Mouse (Mus musculus) limb, embryonic 10.5 days (tissue): ENCODE results near the gene Pptc7. TPM values are rescaled to one million over a fixed set of nuclear protein-coding genes. Genes with fewer than 3 reads are reported as not detected.
"Not testable (repeated sequence)": the region's sequence is repeated elsewhere in the genome, so short reads cannot be mapped to it uniquely, and the experiment has no call there.

ENCODE experiments used
- DNase-seq: peaks from one replicate; pipeline ENCODE4 v3.0.0-alpha.2; 2017; ENCODE audit warnings: low spot score
- H3K27ac ChIP-seq: fragments of 300-500 bp; sonication (generic); 2 replicates; pipeline ENCODE4 v1.5.1; 2016; ENCODE audit warnings: mild to moderate bottlenecking
- H3K27me3 ChIP-seq: fragments of 300-500 bp; sonication (generic); 2 replicates; pipeline ENCODE4 v1.6.1; 2016; ENCODE audit warnings: low read depth, mild to moderate bottlenecking; ENCODE audit not compliant: poor library complexity, severe bottlenecking
- H3K36me3 ChIP-seq: fragments of 300-500 bp; sonication (generic); 2 replicates; pipeline ENCODE4 v1.6.1; 2016; ENCODE audit warnings: mild to moderate bottlenecking, moderate library complexity
- H3K4me1 ChIP-seq: fragments of 300-500 bp; sonication (generic); 2 replicates; pipeline ENCODE4 v1.6.1; 2016
- H3K4me3 ChIP-seq: fragments of 300-500 bp; sonication (generic); 2 replicates; pipeline ENCODE4 v1.5.1; 2016; ENCODE audit warnings: mild to moderate bottlenecking, moderate library complexity
- H3K9me3 ChIP-seq: fragments of 300-500 bp; sonication (generic); replicated peaks from 2 replicates; pipeline ENCODE4 v1.6.1; 2016; ENCODE audit warnings: mild to moderate bottlenecking
- WGBS: fragments of 180-500 bp; shearing (Covaris S2); methylation state at CpG from one replicate; pipeline ENCODE4 v1.1.7; 2016; 5-methylcytosine and 5-hydroxymethylcytosine counted together
- polyA plus RNA-seq: library from polyadenylated mRNA; unstranded; fragments of >200 nt; fragmentation: Nextera tagmentation; extraction: Ambion mirVana; gene quantifications from 2 replicates; pipeline ENCODE4 v1.2.1, GENCODE M21; 2016

Gene Pptc7
- polyA plus RNA-seq, 1 experiment from 2014 or later = 9.7 TPM

DNA sequence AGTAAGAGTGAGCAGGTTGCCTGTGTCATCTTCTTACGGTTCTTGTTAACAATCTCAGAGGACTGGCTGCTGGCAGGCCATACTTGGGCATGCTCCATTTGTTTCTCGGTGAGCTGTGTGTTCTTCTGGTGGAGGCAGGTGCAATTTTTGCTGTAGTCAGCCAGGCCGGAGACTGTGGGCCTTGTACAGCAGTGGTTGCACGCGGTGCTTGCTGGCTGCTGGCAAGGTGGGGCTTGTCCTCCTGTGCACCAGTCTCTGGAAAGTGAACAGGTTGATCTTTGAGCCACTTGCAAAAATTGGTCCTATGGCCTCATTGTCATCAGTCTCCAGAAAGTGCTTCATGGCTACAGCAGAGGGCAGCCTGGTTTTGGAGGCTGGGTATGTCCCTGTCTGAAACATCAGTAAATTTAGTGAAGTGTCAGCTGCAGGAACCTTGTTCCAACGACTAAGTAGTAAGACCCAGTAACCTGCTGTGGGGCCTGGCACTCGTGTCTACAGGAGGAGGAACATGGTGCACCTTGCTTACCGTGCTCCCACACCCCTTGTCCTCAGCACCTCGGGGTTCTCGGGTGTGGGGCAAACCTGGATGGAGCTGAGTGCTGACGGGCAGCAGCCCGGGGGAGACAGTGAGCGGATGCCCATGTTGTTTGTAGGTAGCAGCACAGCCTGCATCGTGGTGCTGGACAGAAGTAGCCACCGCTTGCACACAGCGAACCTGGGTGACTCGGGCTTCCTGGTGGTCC lies 28.9 kb downstream of the Pptc7 start:
- WGBS = 93% methylated on average over 17 of the region's 17 CpGs
- Histone ChIP-seq H3K9me3 (no peaks in the 10 kb centered on the region), H3K27me3 (no peaks in the 10 kb centered on the region), H3K27ac (no peak overlapping the region), H3K4me3 (no peak overlapping the region), H3K4me1 (no peaks in the 10 kb centered on the region), H3K36me3 (peaks cover 82% of the 10 kb centered on the region)
- DNase-seq = no peak

- Histone ChIP-seq H3K36me3 (peaks cover 87% of the 10 kb centered on the region), H3K4me3 (no peak overlapping the region)
Measured at GRCm38 (mm10) chr5:122314966-122315667, 31.0 kb downstream of the Pptc7 start.

GRCm38 (mm10) chr5:122317329-122318045 lies 33.3 kb downstream of the Pptc7 start:
- H3K36me3 ChIP-seq = peaks cover 89% of the 10 kb centered on the region
- no peak for DNase-seq
- H3K4me3 ChIP-seq = no peak overlapping the region
- H3K27me3 ChIP-seq = no peaks in the 10 kb centered on the region
- H3K27ac ChIP-seq = no peak overlapping the region
- no peaks in the 10 kb centered on the region for H3K9me3 ChIP-seq
- 87% methylated on average over 11 of the region's 11 CpGs for WGBS
- no peaks in the 10 kb centered on the region for H3K4me1 ChIP-seq

More at GRCm38 (mm10) chr5:122314966-122315667, 31.0 kb downstream of the Pptc7 start:
- DNase-seq = no peak
- Histone ChIP-seq H3K4me1 (no peaks in the 10 kb centered on the region), H3K27ac (no peak overlapping the region), H3K9me3 (no peaks in the 10 kb centered on the region), H3K27me3 (no peaks in the 10 kb centered on the region)
- WGBS = 77% methylated on average over 20 of the region's 20 CpGs

DNA sequence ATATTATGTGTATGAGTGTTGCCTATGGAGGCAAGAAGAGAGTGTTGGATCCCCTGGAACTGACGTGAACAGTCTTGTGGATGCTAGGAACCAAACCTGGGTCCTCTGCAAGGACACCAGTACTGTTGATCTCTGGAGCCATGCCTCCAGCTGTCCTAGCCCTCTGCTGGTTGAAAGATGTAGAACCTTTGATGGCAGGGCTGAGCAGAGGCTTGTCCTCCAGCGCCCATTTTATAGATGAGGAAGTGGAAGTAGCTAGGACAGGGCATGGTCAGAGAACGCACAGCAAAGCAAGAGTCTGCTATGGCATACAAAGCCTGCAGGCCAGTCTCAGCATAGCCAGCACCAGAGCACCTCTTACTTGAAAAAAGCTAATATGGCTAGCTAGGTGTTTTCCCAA lies 33.9 kb downstream of the Pptc7 start:
- no peaks in the 10 kb centered on the region for H3K9me3 ChIP-seq
- DNase-seq = no peak
- WGBS = 73% methylated on average over 3 of the region's 3 CpGs
- H3K4me1 ChIP-seq = no peaks in the 10 kb centered on the region
- H3K27me3 ChIP-seq = no peaks in the 10 kb centered on the region
- no peak overlapping the region for H3K4me3 ChIP-seq
- H3K36me3 ChIP-seq = peaks cover 85% of the 10 kb centered on the region
- H3K27ac ChIP-seq = no peak overlapping the region

DNA sequence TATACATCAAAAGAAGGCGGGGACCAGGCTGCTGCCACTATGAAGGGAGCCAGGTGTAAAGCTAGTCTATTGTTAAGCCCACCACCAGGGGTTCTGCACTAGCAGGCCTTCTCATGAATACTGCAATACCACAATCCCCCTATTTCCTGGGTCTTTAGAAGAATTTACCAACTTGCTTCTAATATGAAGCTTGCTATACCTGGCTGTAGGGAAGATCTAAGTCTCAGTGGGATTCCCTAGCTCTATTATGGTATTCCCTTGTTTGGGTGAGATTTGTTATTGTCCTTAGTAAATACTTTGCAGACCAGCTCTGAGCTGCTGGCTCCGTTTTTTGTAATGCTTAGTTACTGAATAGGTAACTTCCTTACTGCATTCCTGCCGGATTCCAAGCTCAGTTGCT lies 34.8 kb downstream of the Pptc7 start:
- WGBS = 85% methylated on average over 3 of the region's 3 CpGs
- H3K27ac ChIP-seq, H3K4me3 ChIP-seq, H3K9me3 ChIP-seq, DNase-seq, H3K4me1 ChIP-seq, H3K27me3 ChIP-seq: not testable (repeated sequence)
- H3K36me3 ChIP-seq = peaks cover 76% of the 10 kb centered on the region

DNA sequence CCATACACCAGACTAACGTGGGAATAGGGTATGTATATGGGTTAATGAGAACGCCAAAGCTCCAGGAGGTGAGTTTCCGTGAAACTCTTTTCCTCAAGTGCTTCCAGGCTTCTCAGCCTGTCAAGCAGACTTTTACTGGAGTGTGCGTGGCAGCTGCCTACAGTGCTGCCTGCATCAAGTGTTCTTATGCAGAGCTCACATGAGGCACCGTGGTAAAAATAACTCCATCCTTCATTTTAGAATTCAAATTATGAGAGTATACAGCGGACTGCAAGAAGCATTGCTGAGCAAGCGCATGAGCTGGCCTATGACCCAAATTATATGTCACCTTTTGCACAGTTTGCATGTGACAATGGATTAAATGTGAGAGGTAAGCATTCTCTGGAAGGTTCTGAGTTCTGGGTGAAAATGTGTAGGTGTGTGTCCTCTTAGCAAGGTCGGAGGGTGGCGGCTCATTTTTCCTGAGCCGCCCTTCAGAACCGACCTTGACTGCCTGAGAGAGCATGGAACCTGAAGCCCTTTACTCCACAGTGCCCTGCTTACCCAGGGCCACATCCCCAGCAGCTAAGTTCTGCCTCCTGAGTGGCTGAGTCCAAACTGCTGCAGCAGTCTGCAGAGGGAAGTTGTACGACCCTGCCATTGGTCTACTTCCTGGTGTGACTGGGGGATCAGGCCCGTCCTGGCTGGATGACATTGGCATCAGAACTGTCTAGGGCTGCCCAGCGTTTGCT lies 35.5 kb downstream of the Pptc7 start:
- Histone ChIP-seq H3K4me3 (no peak overlapping the region), H3K27ac (no peak overlapping the region), H3K9me3 (no peaks in the 10 kb centered on the region), H3K4me1 (no peaks in the 10 kb centered on the region), H3K36me3 (peaks cover 77% of the 10 kb centered on the region), H3K27me3 (no peaks in the 10 kb centered on the region)
- no peak for DNase-seq
- WGBS = 85% methylated on average over 14 of the region's 14 CpGs

GRCm38 (mm10) chr5:122320205-122320781 lies 36.1 kb downstream of the Pptc7 start:
- 68% methylated on average over 12 of the region's 12 CpGs for WGBS
- Histone ChIP-seq H3K27ac (no peak overlapping the region), H3K9me3 (no peaks in the 10 kb centered on the region), H3K4me1 (no peaks in the 10 kb centered on the region), H3K36me3 (peaks cover 77% of the 10 kb centered on the region), H3K4me3 (no peak overlapping the region), H3K27me3 (no peaks in the 10 kb centered on the region)
- DNase-seq = no peak

GRCm38 (mm10) chr5:122323523-122323922 lies 39.4 kb downstream of the Pptc7 start:
- Histone ChIP-seq H3K4me3 (no peak overlapping the region), H3K27ac (no peak overlapping the region), H3K9me3 (no peaks in the 10 kb centered on the region), H3K4me1 (no peaks in the 10 kb centered on the region), H3K27me3 (no peaks in the 10 kb centered on the region), H3K36me3 (peaks cover 75% of the 10 kb centered on the region)
- WGBS = 85% methylated on average over 8 of the region's 8 CpGs
- no peak for DNase-seq

DNA sequence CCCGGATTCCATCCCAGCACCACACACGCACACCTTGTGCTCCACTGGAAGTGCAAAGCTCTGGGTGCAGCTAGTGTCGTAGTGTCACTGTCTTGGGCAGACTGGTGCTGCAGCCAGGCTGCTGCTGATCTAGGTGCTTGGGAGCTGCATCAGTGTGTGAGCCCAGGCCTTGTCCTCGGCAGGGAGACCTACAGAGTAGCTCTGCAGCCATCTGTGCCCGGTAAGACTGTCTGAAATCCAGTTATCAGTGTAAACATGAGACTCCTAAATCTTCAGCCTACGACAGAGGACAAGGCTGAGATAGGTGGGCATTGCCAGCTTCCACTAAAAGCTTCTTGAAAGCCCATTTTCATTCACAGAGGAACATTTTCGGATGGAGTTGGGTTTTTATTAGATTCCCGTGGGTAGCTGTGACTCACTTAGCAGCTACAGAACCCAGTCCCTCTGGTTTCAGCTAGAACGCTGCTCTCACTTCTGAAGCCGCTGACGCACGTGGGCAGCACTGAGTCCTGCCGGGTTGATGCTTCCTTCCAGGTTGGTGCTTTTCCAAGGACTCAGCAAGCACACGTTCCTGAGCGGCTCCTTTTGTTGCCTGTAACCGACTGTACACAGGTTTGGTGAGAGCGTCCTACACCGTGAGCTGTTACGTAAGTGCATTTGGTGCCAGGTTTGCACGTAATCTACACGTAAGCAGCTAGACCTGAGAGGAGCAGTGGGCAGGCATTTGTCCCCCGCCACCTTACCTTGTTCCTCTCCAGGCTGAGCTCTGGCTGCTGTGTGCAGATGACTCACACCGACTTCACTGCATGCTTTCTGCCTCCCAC lies 40.7 kb downstream of the Pptc7 start:
- Histone ChIP-seq H3K36me3 (peaks cover 68% of the 10 kb centered on the region), H3K9me3 (no peaks in the 10 kb centered on the region), H3K4me1 (no peaks in the 10 kb centered on the region), H3K4me3 (no peak overlapping the region), H3K27me3 (no peaks in the 10 kb centered on the region), H3K27ac (no peak overlapping the region)
- 92% methylated on average over 23 of the region's 23 CpGs for WGBS
- DNase-seq = no peak

DNA sequence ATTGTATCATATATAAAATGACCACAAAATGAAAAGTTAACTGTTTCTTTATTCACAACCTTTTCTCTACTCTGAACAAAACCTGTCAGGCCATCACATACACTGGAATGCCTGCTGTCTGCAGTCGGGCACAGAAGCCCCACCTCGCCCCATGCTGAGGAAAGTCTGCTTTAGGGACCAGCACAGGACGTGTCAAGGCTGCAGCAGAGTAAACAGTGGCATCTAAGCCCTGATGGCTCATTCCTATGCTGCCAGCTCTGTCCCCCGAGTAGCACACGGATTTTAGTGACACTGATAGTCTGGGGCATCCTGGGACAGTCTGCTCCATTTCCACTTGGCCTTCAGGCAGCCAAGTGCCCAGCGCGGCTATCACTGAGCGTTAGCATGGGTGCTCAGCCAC lies 41.3 kb downstream of the Pptc7 start:
- no peak for DNase-seq
- no peak overlapping the region for H3K4me3 ChIP-seq
- WGBS = 92% methylated on average over 8 of the region's 8 CpGs
- no peaks in the 10 kb centered on the region for H3K9me3 ChIP-seq
- H3K27me3 ChIP-seq = no peaks in the 10 kb centered on the region
- H3K4me1 ChIP-seq = no peaks in the 10 kb centered on the region
- H3K27ac ChIP-seq = no peak overlapping the region
- H3K36me3 ChIP-seq = peaks cover 62% of the 10 kb centered on the region

DNA sequence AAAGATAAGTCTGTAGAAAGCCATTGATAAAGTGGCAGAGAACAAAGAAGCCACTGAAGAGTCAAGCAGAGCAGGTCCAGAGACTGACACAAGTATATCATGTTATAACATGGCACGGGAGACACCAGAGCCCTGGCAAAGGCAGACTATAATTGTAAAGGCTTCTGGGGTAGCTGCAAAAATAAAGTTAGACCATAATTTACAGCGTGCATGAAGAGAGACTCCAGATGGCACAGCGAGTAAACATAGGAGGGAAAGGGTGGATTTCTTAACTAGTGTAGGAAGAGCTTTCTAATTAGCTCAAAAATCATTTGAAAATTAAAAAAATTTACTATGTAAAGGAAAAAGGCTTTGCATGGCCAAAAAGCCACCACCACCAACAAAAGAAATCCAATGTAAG lies 43.1 kb downstream of the Pptc7 start:
- 93% methylated on average over 3 of the region's 3 CpGs for WGBS
- no peak for DNase-seq

GRCm38 (mm10) chr5:122330269-122330668 lies 46.1 kb downstream of the Pptc7 start:
- no peaks in the 10 kb centered on the region for H3K27me3 ChIP-seq
- no peaks in the 10 kb centered on the region for H3K9me3 ChIP-seq
- H3K4me1 ChIP-seq = no peaks in the 10 kb centered on the region
- DNase-seq = no peak
- no peak overlapping the region for H3K27ac ChIP-seq
- 95% methylated on average over 4 of the region's 4 CpGs for WGBS
- H3K4me3 ChIP-seq = no peak overlapping the region
- peaks cover 29% of the 10 kb centered on the region for H3K36me3 ChIP-seq

More for the DNA sequence above, 43.1 kb downstream of the Pptc7 start:
- no peaks in the 10 kb centered on the region for H3K9me3 ChIP-seq
- H3K4me3 ChIP-seq = no peak overlapping the region
- no peaks in the 10 kb centered on the region for H3K27me3 ChIP-seq
- no peaks in the 10 kb centered on the region for H3K4me1 ChIP-seq
- no peak overlapping the region for H3K27ac ChIP-seq
- peaks cover 45% of the 10 kb centered on the region for H3K36me3 ChIP-seq
